Mouse (Mus musculus): ENCODE results near the gene Btg1.

Btg1 gene

DNA sequence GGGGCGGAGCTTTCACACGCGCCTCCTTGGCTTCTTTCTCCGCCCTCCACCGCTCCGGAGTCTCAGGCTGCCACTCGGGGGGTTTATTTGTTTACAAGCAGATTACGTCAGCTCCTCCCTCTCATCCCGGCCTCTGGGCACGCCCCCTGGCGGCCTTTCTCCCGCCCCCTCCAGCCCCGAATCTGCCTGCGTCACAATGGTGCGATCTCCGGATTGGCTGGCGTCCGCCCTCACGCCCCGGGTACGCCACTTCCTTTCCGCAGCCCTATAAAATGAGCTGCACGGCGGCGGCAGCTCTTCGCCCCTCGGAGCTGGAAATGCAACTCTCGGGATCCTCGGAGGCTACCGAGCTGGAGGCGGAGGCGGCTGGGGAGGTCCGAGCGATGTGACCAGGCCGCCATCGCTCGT, at the start of gene Btg1:
Gene Btg1, plus strand, starts transcription at position 298 of the 408 bp plus-strand sequence.
- peak; percentile 99 for DNase-seq (ENCODE audit: low spot score)

DNA sequence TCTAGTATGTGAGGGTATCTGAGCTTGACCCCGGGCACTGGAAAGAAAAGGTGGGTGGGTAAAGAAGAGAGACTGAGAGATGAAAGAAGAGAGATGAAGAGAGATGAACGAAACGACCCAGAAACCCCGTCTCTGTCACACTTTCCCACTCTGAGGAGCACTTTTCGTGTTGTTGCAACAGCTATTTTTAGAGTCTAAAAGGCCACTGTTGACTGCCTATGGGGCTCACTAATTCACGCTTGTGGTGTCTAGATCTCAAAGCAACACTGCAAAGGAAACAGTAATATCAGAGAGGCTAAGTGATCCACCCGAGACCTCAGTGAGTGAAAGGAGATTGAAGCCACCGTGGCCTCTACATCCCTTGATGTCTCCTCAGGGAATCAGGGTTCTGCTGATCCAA, 47.3 kb upstream of the Btg1 start:
- no peak for DNase-seq (ENCODE audit: low spot score)

DNA sequence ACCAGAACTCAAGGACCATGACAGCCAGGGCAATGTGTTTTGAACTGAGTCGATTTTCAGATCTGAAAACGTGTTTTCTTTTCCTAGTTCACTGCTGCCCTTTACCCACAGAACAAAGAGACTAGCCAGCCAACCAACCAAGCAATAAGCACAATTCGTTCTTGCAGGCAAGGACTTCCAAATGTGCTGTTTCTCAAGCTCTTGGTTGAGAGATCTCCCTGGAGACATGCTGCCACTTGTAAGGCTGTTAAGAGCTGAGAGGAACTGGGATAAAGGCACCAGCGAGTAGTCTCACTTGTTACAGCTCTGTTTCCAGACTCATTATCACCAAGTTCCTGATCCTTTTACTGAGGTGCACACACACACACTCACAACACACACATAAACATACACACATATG, 45.6 kb upstream of the Btg1 start:
- DNase-seq (ENCODE audit: low spot score): peak; percentile 15

DNA sequence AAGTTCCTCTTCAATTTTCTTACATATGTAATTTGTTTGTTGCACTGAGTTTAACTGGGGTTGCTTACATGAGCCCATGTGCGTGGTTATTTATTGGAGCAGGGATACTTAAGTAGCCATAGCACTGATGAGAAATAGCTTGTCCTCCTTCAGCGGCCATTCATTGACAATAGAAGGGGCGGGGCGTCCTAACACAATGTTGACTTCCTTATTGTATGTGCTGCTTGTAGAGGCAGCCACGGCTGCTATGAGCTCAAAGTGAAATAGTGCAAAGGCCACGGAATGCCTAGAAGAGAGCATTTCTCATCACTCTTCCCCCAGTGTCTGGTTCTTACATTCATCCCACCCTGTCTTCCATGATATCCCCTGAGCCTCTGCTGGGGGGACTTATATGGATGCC, 42.0 kb upstream of the Btg1 start:
- no peak for DNase-seq (ENCODE audit: low spot score)

DNA sequence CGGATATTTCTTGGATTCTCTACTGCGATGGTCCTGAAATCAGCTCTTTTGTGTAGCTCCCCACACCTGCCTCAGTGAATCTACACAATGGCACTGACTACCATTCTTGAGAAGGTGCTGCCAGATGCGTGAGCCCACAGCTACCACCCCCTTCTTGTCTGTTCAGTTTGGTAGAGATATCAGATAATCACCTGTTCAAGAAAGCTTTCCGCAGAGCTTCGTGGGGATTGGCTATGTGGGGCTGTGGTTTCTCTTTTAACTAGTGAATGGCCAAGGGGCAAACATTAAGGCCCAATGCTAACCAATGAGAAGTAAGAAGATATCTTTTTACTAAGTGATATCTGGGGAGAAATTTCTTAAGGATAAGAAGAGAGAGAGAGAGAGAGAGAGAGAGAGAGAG, 41.5 kb upstream of the Btg1 start:
- DNase-seq (ENCODE audit: low spot score): no peak

DNA sequence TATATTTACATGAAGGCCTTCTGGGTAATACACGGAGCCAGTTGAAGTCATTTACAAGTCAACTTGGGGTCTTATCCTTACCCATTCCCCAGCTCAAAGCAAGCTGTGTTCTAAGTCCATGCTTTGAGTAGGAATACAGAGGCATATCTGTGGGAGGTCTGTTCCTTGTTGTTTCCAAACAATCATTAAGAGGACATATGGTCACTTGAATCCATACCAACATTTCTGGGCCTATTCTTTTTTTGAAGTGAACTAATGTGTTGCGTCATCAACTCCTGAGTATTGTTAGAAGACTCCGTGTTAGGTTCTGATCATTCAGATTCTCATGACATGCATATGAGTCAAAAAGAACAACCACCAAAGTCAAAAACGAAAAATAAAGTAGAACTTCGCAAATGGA, 37.9 kb upstream of the Btg1 start:
- DNase-seq (ENCODE audit: low spot score): no peak

DNA sequence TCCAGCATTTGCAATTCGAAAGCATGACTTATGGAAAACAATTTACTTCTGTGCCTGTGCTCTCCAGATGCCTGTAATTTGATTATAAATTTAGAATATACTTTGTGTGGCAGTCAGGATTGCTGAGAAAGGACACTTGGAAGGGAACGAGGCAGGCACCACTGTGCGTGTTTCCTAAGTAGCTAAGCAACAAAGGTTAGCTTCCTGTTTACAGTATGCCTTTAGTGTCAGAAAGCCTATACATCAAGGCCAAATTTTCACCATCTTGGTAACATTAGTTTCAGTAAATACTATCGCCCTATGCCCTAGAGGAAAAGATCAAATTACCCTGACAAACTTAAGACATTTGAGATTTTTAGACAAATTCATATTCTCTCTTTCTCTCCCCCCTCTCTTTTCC, 37.4 kb upstream of the Btg1 start:
- no peak for DNase-seq (ENCODE audit: low spot score)

DNA sequence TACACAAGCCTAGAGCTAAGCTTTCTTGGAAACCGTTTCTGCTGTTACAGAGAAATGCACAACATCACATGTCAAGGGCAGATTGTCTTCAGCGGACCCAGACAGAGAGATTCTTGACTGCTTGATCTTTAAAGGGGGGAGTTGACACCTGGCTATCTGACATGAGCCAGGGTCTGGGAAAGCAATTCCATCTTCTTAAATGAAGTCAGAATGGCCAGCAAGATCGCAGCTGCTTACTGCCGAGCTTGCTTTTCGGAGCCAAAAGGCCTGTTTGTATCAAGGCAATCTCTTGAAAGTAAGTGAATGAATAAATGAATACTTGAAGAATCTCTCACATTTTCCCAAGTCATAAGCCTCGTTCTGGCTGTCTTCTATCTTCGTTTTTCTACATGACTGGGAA, 36.6 kb upstream of the Btg1 start:
- no peak for DNase-seq (ENCODE audit: low spot score)

DNA sequence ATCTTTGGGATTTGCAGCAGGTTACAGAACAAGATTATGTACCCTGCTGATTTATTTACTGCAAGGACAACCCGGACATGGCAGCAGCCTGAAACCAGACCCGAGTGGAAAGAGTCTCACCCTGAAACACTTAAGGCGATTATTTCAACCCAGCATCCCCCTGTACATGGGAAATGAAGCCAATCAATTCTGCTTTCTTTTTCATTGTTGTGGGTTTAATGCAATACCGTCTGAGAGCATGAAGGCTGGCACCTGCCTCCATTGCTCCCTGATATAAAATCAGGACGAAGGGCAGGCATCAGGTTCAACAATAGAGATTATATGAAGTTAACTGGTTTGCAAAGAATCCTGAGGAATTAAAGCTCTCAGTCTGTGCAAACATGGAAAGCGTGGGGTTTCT, 35.6 kb upstream of the Btg1 start:
- DNase-seq (ENCODE audit: low spot score): no peak

DNA sequence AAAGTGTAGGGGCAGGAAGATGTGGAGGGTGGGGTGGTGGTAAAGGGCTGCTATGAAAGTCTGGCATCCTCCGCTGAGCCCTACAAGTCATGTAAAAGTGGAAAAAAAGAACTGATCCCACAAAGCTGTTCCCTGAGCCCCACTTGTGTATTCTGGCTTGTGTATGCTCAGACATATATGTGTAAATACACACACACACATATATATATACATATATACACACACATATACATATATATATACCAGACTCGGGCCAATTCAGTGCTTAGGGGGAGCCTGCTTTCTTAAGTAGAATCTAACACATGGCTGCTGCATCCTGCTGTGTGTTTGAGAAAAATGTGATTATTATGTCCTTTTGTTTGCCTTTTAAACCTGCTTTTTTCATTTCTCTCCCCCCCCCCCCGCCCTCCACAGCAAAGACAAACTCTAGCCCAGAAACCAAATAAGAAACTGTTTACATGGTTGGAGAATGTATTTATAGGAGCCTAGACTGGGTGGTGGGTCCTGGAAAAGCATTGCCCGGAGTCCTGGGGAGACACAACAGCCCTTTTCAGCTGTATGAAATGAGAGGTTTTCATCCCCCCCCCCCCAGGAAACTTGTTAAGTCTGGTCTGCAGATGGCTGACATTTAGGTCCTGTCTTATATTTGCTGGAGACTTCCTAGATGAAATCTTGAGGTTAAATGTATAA, 30.5 kb upstream of the Btg1 start:
- DNase-seq (ENCODE audit: low spot score): no peak

DNA sequence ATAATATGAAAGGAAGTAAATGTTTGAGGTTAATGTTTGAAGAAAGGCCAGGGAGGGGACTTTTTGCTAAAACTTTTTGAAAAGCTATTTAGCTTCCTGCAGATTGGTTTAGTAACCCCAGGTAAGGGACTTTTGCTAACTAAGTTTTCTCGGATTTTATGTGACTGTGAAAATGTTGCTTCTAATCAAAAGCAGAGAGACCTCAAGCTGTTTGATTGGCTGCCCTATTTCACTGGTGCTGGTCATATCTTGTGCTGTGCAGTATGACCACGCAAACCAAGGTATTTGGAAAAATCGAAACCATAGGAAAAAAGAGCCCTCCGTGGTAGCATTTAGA, 30.0 kb upstream of the Btg1 start:
- DNase-seq (ENCODE audit: low spot score): no peak

DNA sequence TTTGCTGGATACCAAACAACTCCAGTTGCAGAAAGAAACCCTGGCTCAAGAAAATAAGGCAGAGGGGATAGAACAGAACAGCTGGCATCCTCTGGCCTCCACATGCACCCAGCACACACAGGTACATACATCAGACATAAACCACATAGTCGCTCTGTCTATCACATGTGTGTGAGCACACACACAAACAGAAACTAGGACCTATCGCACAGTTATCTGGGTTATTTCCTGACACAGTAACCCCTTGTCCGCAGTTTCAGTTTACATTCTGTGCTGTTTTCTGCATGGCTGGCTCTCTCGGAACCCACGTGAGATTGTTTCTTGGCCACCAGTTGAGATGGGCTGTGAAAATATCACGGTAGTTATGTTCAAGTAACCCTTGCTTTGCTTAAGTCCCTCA, 28.6 kb upstream of the Btg1 start:
- no peak for DNase-seq (ENCODE audit: low spot score)

DNA sequence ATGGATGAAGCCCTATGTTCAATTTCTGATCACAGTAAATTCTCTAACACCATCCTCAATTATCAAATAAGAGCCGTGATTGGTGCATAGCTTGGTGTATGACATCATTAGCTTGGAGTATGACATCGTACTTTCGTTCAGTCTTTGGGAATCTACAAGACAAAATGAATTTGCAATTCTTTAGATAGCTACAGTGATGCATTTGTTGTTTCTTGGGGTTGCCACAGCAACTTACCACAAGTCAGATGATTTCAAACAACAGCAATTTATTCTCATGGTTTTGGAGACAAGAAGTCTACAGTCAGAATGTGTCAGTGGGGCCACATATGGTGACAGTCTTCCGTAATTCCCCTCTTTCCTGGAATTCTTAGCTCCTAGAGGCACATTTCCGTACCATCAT, 27.0 kb upstream of the Btg1 start:
- no peak for DNase-seq (ENCODE audit: low spot score)

DNA sequence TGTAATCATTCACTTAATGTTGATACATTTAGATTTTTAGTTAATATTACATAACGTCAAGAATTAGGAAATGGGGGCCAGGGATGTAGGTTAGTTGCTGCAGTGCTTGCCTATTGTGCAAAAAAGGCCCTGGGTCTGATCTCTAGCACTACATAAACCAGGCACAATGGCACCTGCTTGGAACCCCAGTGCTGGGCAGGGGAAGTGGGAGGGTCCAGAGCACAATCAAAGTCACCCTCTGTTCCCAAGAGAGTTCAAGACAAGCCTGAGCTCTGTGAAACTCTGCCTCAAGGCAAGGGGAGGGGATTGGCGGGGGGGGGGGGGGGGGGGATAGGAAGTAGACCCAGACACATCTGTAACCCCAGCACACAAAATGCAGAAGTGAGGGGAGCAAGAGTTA, 24.7 kb upstream of the Btg1 start:
- no peak for DNase-seq (ENCODE audit: low spot score)

DNA sequence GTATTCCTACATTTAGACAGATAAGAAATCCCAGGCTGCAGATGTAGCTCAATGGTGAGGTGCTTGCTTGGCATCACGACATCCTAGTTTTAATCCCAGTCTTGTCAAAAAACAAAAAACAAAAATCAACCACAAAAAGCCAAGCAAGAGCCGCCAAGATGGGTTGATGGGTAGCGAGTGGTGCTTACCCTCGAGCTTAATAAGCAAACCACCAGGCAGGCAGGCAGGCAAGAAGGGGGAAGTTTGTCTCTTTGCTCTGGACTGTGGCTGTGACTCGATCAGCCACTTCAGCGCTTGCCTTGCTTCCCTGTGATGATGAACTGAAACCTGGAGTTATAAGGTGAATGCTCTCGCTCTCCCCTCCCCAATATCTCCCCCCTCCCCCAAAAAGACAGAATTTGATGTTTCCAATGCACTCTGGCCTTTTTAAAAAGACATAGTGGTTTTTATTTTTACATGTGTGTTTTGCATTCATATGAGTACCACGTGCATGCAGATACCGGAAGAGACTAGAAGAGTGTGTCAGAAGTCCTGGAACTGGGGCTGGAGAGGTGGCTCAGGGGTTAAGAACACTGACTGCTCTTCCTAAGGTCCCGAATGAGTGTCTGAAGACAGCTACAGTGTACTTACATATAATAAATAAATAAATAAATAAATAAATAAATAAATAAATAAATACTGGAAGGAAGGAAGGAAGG, 21.2 kb upstream of the Btg1 start:
- DNase-seq (ENCODE audit: low spot score): no peak

DNA sequence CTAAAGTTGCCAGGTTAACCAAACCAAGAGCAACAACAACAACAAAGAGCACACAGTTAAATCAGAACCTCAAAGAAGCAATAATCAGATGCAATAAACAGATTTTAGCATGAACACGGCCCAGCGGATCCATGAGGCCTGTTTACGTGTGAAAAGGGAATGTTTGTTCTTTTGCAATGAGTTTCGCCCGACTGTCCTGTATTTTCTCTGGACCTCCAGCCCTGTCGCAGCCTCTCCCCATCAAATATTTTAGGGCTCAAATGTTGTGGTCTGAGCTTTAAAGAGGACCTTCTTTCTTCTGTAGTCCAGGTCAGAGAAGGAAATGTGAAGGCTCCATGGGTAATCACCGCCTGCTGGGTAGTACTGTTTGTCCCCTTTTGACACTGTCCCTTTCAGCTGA, 20.4 kb upstream of the Btg1 start:
- DNase-seq (ENCODE audit: low spot score): no peak

DNA sequence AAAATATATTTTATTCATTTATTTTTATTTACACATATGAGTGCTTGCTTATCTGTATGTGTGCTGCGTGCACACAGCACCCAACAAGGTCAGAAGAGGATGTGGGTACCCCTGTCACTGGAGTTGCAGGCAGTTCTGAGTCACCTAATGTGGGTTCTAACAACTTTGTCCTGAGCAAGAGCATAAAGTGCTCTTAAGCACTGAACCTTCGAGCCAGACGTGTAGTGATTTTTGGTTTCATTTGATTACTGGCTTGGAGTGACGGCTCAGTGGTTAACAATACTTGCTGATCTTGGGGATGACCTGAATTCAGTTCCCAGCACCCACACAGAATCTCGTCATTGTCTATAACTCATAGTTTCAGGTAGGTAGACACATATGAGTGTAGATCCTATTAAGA, 17.2 kb upstream of the Btg1 start:
- no peak for DNase-seq (ENCODE audit: low spot score)

DNA sequence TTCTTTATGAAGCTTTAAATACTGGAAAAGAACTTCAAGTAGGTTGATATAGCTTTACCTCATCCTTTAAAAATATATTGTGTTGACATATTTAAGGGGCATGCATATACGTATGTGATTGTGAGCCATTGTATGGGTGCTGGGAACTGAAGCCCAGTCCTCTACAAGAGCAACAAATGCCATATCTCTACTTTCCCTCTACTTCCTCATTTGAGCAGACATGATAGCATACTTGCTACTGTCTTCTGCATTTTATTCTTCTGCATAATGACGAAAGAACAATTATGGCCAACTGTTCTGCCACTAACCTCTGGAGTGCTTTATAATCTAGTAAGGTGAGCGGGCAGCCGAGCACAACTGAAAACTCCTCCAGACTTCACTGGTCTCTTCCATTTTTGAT, 15.1 kb upstream of the Btg1 start:
- DNase-seq (ENCODE audit: low spot score): no peak

DNA sequence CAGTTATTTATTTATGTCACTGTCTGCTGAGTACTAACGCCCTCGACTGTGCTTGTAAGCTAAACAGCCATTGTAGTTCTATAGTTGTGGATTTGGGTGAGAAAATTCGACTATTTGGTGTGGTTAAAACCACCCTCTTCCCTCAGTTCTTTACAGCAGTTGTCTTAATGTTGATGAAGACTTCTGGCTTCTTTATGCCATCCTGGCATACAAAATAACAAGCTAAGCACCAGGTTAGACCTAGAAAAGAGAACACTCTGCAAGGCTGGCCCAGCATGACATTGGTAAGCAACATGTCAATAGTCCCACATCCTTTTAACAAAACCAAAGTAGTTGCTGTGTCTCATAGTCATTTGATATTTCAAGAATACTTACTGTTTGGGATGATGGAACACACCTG, 14.5 kb upstream of the Btg1 start:
- DNase-seq (ENCODE audit: low spot score): no peak

DNA sequence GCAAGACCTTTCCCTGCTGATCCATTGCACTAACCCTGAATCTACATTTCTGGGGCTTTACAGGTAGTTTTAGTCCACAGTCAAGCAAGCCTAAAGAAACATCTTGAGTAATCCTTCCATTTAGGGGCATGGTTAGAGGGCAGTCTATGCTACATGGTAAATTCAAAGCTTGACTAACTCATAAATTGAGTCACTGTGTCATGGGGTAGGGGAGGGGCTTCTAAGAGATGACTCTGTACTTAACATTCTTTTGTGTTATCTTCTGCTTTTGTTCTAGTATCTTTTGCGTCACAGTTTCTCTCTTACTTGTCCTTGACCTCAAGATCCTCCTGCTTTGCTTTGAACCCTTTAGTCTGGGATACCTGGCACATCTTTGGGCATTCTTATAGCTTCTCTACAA, 11.6 kb upstream of the Btg1 start:
- DNase-seq (ENCODE audit: low spot score): no peak

DNA sequence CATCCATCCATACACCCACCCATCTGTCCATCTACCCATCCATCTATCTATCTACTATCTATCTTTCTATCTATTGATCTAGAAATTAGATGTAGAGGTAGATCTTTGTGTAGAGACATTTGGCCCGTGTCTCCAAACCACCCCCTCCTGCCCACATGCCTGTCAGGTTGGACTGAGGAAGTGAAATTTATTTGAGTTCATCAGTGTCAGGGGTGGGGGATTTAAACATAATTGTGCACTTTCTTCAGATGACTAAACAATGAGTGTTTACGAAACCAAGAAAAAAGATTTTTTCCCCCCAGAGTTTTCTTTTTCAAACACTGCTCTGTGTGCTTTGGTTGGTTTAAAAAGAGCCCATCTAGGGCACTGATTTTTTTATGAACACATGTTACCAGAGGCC, 10.9 kb upstream of the Btg1 start:
- no peak for DNase-seq (ENCODE audit: low spot score)

DNA sequence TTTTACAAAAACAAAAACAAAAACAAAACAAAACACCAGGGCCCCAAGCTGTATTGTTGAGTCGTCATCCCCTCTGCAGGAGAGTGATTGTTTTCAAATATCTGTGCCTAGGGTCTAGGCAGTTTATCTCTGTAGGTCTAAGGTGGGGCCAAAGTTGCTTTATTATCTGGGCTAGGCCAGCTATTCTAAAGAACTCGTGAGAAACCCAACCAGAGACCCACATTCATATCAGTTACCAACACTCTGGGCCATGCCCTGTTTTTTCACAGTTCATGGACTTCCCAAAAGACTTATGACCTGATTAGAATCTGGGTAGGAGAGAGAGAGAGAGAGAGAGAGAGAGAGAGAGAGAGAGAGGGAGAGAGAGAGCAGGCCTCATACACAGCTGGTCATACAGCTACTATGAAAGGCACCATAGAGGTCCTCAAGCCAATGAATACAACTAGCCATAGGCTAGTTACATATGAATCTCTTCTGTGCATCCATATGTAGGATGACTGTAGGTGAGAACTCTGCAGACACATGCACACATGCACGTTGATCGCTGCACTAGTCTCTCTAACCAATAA, 9.1 kb upstream of the Btg1 start:
- no peak for DNase-seq (ENCODE audit: low spot score)

DNA sequence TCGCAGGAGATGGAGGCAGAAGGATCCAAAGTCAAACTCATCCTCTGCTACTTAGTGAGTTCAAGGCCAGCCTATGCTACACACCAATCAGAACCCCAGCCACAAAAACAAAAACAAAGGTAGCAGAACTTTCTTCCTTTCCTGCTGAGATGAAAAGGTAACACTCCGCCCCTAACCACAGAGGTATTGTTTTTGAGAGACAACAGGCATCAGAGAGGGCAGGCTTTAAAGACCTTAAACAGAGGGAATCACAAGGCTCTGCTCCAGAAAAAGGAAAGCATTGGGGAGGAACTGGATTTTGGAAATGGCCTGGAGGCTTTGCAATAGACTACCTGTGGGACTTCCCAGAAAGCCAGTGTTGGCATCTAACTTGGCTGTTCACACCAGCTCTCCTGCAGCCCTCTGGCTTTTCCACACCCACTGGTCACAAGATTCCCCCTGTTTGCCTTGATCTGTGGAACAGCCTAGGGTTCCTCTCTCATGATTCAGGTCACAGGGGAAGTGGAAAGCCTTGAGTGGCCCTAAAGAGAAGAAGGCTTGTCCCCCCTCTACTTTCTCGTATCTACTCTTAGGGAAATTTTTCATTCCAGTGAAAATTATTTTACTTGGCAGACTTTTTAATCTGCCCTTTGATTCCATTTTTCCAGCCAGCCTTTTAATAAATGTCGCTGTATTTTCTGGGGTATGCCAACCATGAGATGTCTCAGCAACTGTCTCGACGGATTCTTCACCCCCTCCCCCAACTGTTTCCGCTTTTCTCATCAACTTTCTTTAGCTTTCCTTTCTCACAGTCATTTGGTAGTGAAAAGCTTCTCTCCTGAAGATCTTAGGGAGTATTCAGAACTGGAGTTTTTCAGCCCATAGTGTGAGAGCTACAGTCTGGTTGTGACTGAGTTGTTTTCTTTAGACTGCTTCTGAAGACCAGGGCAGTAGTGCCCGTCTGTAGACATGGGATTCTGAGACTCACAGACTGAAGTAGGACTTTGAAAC, 7.2 kb upstream of the Btg1 start:
- DNase-seq (ENCODE audit: low spot score): no peak
